Mouse (Mus musculus) thymus, postnatal 4 days (tissue): ENCODE results near the gene Slc16a1.

ENCODE experiments used
- DNase-seq: peaks from one replicate; pipeline ENCODE4 v3.0.0; 2021

The Slc16a1 gene

DNA sequence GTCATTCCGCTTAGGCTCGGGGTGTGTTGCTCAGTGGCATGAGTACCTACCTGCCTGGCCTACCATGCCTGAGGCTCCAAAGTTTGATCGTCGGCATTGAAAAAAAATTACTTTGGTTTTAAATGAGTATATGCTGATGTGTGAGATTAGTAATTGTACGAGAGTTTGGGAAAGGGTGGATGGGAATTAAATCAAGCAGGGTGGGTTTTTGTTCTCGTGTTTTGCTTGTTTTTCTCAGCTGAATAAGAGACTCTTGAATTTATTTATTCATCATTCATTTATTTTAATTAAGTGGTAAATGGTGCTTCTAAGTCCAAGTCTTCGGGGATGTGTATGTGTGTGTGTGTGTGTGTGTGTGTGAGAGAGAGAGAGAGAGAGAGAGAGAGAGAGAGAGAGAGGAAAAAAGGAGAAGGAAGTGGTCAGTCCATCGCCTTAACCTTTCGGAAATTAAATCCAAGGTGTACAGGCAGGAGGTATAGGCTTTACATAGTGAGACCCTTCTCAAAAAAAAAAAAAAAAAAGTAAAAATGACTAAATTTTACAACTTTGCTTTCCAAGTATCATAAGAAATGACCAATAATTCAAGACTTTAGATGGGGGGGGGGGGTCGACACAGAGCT lies 1.4 kb downstream of the Slc16a1 start:
- no peak for DNase-seq

DNA sequence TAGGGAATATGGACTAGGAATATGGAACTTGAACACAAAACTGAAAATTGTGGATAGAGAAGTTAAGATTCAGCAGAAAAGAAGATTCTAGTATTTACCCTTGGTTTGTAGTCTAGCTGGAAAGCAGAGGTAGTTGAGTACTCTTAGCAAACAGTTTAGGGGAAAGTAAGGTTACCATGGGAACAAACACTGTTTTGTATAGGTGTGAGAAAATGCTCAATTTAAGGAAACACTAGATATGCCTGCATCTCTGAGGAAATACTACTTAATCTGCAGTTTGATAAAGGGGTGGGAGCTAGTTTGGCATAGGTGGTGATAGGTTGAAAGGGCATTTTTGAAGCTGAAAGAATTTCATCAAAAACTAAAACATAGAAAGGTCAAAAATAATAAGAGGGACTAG lies 2.4 kb downstream of the Slc16a1 start:
- DNase-seq: no peak

DNA sequence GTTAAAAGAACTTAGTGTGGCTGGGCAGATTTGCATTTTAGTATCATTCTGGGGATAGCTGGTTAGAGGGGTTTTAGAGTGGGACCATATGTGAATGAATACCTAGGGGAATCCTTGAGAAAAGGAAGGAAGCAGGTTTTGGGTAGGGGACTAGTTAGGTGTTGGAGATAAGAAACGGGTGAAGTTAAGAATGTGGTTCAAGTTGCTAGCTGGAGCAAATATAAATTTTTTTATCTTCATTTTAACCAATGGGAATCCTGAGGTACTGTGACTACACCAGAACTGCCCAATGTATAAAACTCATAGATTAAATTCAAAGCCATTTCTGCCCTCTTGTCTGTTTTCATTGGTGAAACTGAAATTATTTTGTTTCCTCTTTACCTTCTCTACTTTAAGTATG lies 2.8 kb downstream of the Slc16a1 start:
- DNase-seq: no peak

DNA sequence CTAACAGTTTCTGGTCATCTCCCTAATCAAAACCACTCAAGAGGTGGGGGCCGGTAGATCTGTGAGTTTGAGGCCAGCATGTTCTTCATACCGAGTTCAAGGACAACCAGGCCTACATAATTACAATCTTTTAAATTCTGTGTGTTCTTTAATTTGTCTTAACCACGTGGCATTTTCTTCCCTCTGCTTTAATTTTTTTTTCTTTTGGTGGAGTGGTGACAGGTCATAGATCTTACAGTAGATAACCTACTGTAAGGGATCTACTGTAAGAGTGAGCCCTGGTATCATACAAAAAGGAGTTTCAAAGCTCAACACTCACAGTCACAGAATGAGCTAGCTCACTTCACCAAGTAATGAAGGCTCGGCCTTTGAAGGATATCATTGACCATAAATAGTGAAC lies 4.6 kb downstream of the Slc16a1 start:
- DNase-seq: no peak

DNA sequence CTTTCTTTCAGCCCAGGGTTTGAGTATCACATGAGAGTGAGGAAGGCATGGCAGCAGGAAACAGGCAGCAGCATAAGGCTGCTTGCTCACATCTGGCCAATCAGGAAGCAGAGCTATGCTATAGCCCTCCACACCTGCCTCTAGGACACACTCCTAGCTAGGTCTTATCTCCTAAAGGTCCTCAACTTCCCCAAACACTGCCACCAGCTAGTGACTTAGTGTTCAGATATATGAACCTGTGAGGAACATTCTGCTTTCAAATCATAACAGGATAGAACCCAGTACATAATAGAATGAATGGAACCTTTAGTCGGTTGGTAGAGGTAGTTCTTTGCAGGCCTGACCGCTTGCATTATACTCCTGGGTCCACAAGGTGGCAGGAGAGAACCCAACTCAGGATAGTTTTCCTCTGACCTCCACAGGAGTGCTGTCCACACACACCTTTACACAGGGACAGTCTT lies 5.4 kb downstream of the Slc16a1 start:
- peak; percentile 69 for DNase-seq

DNA sequence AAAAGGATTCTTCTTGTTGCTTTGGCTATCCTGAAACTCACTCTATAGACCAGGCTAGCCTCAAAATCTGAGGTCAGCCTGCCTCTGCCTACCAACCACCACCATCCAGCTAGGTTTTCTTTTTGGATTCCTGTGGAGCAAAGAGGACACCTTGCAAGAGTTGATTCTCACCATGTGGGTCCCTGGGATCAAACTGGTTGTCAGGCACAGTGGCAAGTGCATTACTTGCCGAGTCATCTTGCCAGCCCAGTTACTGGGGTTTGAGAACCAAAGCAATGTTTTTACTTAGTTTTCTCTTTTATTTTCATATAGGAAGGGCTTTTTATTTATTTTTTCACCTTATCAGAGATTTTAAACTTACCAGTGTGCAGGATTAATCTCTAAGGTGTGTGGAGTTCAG lies 5.9 kb downstream of the Slc16a1 start:
- DNase-seq: no peak

DNA sequence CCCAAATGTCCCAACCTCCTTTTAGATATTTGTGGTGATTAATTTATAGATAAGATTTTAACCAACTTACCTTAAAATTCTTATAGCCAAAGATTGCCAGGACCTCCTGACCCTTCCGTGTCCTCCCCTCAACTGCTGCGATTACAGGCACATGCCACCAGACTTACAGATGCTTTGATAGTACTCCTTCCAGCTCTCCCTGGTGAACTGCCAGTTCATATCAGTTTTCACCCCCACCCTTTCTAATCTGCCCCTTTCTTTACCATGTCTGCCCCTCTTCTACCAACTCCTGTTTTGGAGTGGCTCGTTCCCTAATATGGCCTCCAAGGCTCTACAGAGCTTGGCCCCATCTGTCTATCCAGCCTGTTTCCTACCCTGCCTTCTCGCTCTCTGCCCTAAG lies 15.8 kb downstream of the Slc16a1 start:
- no peak for DNase-seq

DNA sequence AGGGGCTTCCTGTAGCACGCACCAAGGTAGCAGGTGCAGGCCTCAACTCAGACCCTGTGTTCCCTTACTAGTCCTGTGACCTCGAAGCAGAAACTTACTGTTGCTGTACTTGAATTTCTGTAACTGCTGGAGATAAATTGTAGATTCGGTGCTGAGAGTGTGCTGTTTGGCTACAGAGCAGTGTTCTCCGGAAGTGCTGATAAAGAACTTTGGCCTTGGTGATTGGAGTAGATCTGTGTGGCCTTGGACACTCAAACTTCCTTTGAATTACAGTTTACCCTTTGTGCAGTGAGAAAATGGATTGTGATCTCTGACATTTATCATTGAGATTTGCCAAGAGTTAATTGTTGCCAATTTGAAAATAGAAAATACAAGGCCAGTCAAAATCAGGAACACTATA lies 16.5 kb downstream of the Slc16a1 start:
- no peak for DNase-seq

DNA sequence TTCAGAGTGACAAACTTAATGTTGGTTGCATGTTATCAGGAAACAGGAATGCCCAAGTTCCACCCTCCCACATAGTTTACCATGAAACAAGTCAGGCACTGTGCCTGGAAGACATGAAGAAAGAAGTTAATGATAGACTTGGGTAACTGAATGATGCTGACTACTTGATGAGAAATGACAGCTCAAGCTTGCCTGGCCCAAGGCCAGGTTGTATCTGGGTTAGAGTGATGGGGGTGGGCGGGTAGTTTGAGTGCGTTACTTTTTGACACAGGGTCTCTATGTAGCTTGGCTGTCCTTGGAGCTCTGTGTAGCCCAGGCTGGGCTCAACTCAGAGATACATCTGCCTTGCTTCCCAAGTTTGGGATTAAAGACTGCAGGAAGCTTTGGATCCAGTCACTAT lies 20.2 kb downstream of the Slc16a1 start:
- DNase-seq: no peak

DNA sequence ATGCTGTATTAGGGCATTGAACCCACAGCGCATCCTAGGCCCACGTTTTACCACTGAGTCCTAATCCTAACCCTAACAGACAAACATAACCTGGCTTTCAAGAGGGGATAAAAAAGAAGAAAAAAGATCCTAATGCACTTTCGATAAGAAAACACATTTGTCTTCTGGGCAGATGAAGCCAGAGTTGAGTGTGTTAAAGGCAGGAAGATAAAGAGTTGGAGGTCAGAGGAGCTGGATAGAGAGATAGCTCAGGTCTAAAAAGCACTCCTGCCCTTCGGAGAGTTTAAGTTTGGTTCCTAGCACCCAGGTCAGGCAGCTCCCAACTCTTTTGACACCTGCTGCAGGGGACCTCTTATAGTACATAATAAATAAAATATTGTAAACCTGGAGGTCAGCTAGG lies 21.3 kb downstream of the Slc16a1 start:
- DNase-seq: no peak

DNA sequence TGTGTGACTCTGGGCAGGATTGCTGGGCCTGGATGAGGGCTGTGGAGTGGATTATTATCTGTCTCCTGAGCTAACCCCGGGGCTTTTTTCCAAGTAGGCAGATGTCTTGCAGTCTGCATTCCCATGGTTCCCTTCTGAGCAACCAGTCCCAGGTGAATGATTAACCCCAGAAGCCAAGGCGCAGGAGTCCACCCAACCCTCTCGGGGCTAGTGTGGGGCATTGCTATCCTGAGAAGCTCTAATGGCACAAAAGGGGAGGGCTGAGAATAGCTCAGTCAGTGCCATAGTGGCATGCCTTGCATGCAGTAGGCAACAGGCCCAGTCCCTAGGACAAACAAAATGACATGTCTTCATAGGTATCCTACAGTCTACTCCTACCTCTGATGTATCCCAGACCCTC lies 22.1 kb downstream of the Slc16a1 start:
- no peak for DNase-seq

DNA sequence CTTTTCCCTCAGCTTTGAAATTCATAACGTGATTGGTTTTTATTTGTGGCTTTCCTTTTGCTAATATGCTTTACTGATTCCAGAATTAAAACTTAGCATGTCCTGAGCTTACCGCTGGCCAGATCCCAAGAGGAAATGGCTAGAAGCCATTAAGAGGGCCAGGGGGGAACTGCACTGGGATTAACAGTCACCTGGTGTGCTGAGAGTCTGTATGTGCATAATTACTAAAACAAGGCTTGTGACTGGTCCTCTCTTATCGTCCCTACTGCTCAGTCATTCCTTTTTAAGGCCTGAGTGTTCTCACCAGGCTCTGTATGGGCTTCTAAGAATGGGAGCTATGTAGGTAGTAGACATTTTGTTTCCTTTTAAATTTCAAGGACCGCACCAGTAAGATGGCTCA lies 23.5 kb downstream of the Slc16a1 start:
- DNase-seq: no peak

DNA sequence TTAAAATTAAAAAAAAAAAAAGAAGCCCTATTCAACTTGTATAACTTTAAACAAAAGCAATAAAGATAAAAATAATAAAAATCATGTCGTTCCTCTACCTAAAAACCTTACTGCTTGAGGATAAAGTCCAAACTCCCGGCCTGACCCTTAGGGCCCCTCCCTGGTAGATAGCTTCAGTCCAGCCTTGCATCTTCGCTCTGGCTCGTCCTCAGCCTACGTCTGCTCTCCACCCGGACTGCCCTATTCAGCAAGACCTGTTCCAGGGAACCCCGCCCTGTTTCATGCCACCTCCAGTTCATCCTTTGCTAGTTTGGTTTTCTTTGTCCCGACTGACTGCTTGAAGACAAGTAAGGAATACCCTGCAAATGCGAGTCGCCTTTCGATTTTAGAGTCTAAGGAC lies 24.5 kb downstream of the Slc16a1 start:
- no peak for DNase-seq

DNA sequence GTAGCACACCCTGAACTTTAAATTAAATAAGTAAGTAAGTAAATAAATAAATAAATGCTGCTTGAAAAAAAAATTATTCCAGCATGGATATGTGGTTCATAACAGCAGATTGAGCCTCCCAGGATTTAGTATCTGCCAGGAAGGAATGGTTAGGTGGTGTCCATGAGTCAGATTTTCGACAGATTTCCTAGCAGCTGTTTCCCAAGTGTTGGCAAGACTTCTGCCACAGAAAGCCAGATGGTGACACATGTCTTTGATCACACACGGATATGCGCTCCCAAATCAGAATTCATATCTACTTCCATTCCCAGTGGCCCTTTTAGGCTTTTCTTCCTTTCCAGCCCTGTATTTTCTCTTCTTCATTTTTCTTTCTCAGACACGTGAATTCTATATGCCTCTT lies 28.5 kb downstream of the Slc16a1 start:
- no peak for DNase-seq

DNA sequence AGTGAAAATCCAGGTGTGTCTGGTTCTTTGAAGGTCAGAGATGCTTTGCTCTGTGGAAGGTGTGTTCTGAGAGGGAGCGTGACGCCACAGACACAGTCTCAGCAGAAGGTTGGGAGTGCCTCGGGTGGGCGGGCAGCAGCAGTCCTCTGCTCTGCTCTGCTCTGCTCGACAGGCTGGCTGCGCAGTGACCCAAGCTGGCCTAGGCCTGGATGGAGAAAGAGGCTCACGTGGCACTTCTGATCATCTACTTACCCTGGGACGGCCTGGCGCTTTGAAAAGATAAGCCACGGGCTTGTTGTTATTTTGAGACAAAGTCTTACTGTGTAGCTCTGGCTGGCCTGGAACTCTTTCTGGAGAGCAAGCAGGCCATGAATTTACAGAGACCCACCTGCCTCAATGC lies 29.0 kb downstream of the Slc16a1 start:
- no peak for DNase-seq

DNA sequence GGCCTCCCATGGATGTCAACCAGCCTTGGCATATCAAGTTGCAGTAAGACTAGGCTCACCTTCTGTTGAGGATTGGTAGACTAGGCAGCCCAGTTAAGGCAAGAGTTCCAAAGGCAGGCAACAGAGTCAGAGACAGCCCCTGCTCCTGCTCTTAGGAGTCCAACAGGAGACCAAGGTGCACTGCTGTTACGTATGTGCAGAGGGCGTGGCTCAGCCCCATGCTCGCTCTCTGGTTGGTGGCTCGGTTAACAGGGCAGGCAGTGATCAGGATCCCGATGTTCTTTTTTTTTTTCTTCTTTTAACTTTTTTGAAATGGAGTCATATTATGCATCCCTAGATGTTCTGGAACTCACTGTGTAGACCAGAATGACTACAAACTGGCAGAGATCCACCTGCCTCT lies 30.5 kb downstream of the Slc16a1 start:
- DNase-seq: no peak

DNA sequence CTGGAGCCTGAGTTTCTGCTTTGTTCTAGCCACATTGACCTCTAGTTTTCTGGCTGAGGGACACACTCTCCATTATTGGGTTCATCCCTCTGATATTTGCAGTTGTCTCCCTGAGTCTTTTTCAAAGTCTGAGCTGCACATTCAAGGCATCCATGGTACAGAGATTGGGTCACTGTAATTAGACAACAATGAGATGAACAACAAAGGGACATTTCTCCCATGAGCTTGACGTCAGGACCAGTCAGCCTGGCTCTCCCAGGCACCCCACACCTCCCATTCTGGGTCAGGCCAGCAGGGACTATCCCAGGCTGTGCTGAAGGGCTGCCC lies 31.4 kb downstream of the Slc16a1 start:
- DNase-seq: no peak

DNA sequence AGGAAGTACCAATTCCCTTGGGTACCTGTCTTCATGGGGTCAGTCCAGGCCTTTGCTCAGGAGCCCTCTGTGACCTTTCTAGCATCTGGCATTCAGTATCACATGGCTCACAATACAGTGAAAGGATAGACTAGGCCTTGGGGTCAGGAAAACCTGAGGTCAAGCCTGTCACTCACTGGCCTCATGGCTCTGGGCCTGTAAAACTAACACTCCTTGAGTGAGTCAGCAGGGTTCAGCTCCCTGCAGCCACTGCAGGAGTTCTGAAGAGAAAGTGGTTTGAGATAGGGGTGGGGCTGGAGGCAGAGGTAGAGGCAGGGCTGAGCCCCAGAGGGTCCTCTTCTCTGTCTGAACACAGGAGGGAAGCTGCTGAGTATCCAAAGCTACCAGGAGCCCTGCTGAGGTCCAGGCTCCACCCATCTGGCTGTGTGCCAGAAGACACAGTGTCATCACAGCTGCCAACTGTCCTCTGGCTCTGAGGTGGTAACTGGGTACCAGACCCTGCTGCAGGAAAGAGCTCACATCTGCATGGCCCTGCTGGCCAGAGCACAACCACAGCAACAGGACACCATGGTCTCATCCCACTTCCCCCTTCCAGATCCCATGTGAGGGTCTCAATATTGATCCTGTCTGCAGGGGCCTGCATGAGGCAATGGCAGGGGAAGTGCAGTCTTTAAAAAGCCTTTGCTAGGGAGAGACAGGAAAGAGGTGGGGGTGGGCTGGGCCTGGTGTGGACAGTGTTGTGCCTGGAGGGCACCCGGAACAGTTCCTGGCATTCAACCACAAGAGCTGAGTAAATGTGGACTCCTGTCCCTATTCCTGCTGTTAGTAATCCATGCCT lies 31.9 kb downstream of the Slc16a1 start:
- DNase-seq: peak; percentile 35

DNA sequence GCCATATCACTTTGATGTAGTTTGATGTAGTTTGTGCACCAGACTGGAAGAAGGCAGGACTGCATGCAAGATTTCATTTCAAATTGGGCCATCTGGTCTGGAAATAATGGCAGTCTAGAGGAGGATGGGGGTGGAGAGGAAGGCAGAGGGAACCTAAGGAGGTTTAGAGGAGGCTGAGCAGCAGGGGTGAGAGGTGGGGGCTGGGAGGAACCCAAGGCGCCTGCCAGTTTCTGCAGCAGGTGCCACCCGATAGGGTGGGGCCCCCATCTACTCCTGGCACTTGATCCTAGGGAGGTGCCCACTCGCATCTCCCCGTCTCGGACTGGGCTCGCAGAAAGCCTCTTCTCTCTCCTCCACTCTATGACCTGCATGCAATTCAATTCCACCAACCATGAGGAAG lies 33.1 kb downstream of the Slc16a1 start:
- DNase-seq: peak; percentile 63

DNA sequence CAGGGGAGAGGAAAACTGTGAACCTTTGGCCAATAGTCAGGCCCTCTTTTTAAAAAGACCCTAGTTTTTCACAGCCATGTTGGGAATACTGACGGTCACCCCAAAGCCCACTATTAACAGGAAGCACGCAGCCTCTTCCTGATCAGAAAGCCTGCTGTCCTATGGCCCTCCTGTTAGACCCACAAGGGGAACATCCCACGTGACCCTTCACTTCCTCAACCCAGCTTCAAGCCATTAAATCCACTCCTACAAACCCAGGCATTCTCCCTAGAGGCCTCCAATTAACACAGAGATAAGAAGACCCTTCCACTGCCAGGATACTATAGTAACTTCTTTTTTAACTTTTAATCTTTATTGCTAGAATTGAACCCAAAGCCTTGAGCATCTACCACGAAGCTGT lies 33.6 kb downstream of the Slc16a1 start:
- DNase-seq: no peak

DNA sequence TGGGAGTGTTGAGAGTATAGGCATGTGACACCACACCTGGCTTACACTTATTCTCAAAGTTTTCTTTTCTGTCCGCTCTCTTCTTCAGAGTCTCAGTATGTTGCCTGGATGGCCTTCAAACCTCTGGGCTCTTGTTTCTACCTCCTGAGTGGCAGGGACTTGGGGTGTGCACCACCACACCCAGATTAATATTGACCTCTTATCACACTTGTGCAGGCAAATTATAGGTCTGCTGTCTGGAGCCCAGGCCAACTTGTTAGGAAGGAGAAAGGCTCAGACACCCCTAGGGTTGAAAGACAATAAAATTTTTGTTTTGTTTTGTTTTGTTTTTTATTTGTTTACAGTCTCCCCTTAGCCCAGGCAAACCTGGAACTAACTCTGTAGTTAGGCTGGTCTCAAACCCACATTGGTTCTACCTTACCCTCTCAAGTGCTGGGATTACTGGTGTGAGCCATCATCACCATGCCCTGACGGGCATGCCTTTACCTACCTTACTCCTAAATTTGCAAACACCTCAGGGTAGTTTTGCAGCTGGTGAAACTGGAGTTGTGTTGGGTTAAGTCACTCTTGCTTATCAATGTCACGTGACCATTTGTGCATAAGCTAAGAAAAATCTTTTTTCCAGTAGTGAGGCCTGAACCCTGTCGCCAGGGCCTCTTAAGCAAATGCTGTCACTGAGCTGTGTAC lies 35.3 kb downstream of the Slc16a1 start:
- no peak for DNase-seq

DNA sequence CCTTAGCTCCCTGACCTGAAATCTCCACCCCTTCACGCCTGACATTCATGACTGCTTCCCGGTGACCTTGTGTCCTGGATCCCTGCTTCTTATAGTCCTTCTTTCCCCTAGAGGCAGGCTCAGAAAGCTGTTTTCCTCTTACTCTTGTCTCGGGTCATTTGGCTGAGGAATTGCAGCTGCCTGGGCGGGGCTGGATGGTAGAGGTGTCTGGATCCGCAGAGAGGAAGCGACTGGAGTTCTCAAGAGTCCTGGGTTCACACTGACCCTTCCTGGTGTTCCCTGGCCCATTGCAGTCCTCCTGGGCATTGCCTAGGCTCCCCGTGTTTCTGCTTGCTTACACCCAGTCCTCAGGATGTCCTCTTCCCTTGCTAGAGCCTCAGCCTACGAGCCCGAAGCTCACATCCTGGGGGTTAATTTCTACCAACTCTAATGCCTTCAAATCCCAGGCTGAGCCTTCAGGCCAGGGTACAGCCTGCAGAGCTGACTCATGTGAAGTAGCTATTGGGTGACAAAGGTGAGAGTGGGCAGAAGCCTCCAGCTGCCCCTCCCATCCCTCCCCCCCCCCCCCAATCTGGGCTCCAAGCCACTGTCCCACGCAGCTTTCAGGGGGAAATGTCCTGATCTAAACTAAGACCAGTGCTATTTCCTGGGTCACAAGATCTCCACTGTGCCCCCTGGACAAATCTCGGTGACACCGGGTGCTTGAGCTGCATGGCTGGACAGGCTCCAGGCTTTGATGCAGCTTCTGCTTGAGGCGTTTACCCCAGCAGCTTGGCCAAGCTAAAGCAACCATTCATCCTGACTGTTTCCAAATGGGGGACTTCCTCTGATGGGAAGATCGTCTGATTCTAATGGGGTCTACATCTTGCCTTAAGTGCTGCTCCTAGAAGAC lies 36.1 kb downstream of the Slc16a1 start:
- peak; percentile 12 for DNase-seq

DNA sequence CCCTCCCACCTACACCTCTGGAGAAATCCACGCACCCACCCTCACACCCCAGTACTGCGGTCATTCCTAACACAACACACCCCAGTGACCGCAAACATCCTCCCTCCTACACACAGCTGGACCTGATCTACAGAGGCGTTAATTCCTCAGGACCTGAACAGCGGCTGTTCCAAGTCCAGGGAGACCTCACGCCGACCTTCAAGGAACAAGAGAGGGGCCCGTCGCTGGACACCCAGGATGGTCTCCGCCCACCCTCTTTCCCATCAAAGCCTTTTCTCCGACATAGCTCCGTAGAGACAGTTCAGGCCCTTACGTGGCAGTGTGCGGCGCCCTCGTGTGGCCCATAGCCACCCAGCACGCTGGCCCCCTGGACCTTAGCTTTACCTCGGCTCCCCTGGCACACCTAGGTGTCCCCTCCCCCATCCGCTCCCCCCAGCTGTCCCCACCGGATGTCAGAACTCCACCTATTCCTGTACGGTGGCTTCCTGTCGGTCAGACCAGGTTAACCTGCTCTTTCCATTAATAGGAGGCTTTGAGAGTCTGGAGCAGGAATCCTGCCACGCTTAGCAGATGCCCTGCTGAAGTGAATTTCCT lies 36.9 kb downstream of the Slc16a1 start:
- peak; percentile 88 for DNase-seq
